Mouse (Mus musculus) neural tube, embryonic 12.5 days (tissue): ENCODE measurements around the gene Pde4dip. TPM values are rescaled to one million over a fixed set of nuclear protein-coding genes. Genes with fewer than 3 reads are reported as not detected.

Experiments
- ATAC-seq: fragments of 200-750 bp; cut with Nextera tagmentation; 2 replicates; pipeline ENCODE4 v1.8.0; 2017; ENCODE audit warnings: low read depth, mild to moderate bottlenecking, moderate TSS enrichment, moderate library complexity; ENCODE audit not compliant: low FRiP score
- H3K27ac ChIP-seq: fragments of 300-500 bp; sonication (generic); 2 replicates; pipeline ENCODE4 v1.5.1; 2016
- H3K27me3 ChIP-seq: fragments of 300-500 bp; sonication (generic); replicated peaks from 2 replicates; pipeline ENCODE4 v1.6.1; 2016; ENCODE audit warnings: mild to moderate bottlenecking
- H3K36me3 ChIP-seq: fragments of 300-500 bp; sonication (generic); 2 replicates; pipeline ENCODE4 v1.6.1; 2016; ENCODE audit warnings: mild to moderate bottlenecking
- H3K4me1 ChIP-seq: fragments of 300-500 bp; sonication (generic); 2 replicates; pipeline ENCODE4 v1.6.1; 2016
- H3K4me2 ChIP-seq: fragments of 300-500 bp; sonication (generic); replicated peaks from 2 replicates; pipeline ENCODE4 v1.6.1; 2016; ENCODE audit warnings: mild to moderate bottlenecking
- H3K4me3 ChIP-seq: fragments of 300-500 bp; sonication (generic); 2 replicates; pipeline ENCODE4 v1.5.1; 2016
- H3K9ac ChIP-seq: fragments of 300-500 bp; sonication (generic); 2 replicates; pipeline ENCODE4 v1.6.1; 2016; ENCODE audit warnings: mild to moderate bottlenecking
- H3K9me3 ChIP-seq: fragments of 300-500 bp; sonication (generic); 2 replicates; pipeline ENCODE4 v1.6.1; 2016; ENCODE audit warnings: mild to moderate bottlenecking
- WGBS: fragments of 180-500 bp; shearing (Covaris S2); methylation state at CpG from one replicate; pipeline ENCODE4 v1.1.7; 2016; 5-methylcytosine and 5-hydroxymethylcytosine counted together
- polyA plus RNA-seq: library from polyadenylated mRNA; unstranded; fragments of >200 nt; fragmentation: Nextera tagmentation; extraction: Ambion mirVana; gene quantifications from 2 replicates; pipeline ENCODE4 v1.2.1, GENCODE M21; 2016

Gene Pde4dip
- polyA plus RNA-seq, 1 experiment from 2014 or later = 60.1 TPM

GRCm38 (mm10) chr3:97710134-97710533, 178.4 kb downstream of the Pde4dip start:
- no peaks in the 10 kb centered on the region for H3K4me1 ChIP-seq
- no peak for ATAC-seq
- H3K27me3 ChIP-seq = no peaks in the 10 kb centered on the region
- 89% methylated on average over 11 of the region's 11 CpGs for WGBS
- no peaks in the 10 kb centered on the region for H3K9me3 ChIP-seq
- H3K36me3 ChIP-seq = no peaks in the 10 kb centered on the region
- H3K27ac ChIP-seq = no peak overlapping the region
- no peak overlapping the region for H3K4me3 ChIP-seq
- no peak overlapping the region for H3K4me2 ChIP-seq
- H3K9ac ChIP-seq = no peak overlapping the region

GRCm38 (mm10) chr3:97706561-97706960, 181.9 kb downstream of the Pde4dip start:
- no peak for ATAC-seq
- WGBS = 92% methylated on average over 4 of the region's 4 CpGs
- no peak overlapping the region for H3K4me2 ChIP-seq
- H3K4me1 ChIP-seq = no peaks in the 10 kb centered on the region
- H3K9me3 ChIP-seq = no peaks in the 10 kb centered on the region
- H3K27ac ChIP-seq = no peak overlapping the region
- H3K36me3 ChIP-seq = no peaks in the 10 kb centered on the region
- H3K4me3 ChIP-seq = no peak overlapping the region
- no peaks in the 10 kb centered on the region for H3K27me3 ChIP-seq
- H3K9ac ChIP-seq = no peak overlapping the region

GRCm38 (mm10) chr3:97705508-97705907, 183.0 kb downstream of the Pde4dip start:
- H3K27ac ChIP-seq = no peak overlapping the region
- no peak for ATAC-seq
- H3K4me1 ChIP-seq = no peaks in the 10 kb centered on the region
- no peak overlapping the region for H3K9ac ChIP-seq
- no peaks in the 10 kb centered on the region for H3K27me3 ChIP-seq
- no peak overlapping the region for H3K4me3 ChIP-seq
- H3K4me2 ChIP-seq = no peak overlapping the region
- 80% methylated on average over 3 of the region's 3 CpGs for WGBS
- H3K36me3 ChIP-seq = no peaks in the 10 kb centered on the region
- H3K9me3 ChIP-seq = no peaks in the 10 kb centered on the region

GRCm38 (mm10) chr3:97702448-97703080, 185.9 kb downstream of the Pde4dip start:
- no peak for ATAC-seq
- Histone ChIP-seq H3K27ac (no peak overlapping the region), H3K27me3 (no peaks in the 10 kb centered on the region), H3K4me1 (no peaks in the 10 kb centered on the region), H3K9ac (no peak overlapping the region), H3K4me2 (no peak overlapping the region), H3K36me3 (no peaks in the 10 kb centered on the region), H3K4me3 (no peak overlapping the region), H3K9me3 (no peaks in the 10 kb centered on the region)
- WGBS = 95% methylated on average over 11 of the region's 11 CpGs

- Histone ChIP-seq H3K9ac (no peak overlapping the region), H3K27ac (no peak overlapping the region), H3K9me3 (no peaks in the 10 kb centered on the region), H3K36me3 (no peaks in the 10 kb centered on the region; the same call in 1 of the 2 replicates), H3K4me1 (no peaks in the 10 kb centered on the region), H3K27me3 (no peaks in the 10 kb centered on the region), H3K4me2 (no peak overlapping the region), H3K4me3 (no peak overlapping the region)
- no peak for ATAC-seq
- 64% methylated on average over 3 of the region's 3 CpGs for WGBS
These were observed 187.3 kb downstream of the Pde4dip start for GRCm38 (mm10) chr3:97701198-97701597.

- 74% methylated on average over 3 of the region's 3 CpGs for WGBS
- Histone ChIP-seq H3K4me2 (no peak overlapping the region), H3K9me3 (no peaks in the 10 kb centered on the region), H3K4me3 (no peak overlapping the region), H3K27ac (no peak overlapping the region), H3K4me1 (no peaks in the 10 kb centered on the region), H3K9ac (no peak overlapping the region), H3K36me3 (no peaks in the 10 kb centered on the region; the same call in 1 of the 2 replicates), H3K27me3 (no peaks in the 10 kb centered on the region)
- no peak for ATAC-seq
These were observed 189.4 kb downstream of the Pde4dip start for GRCm38 (mm10) chr3:97699061-97699460.

- no peaks in the 10 kb centered on the region for H3K4me1 ChIP-seq
- H3K9me3 ChIP-seq = no peaks in the 10 kb centered on the region
- peaks cover 3% of the 10 kb centered on the region for H3K36me3 ChIP-seq
- H3K27ac ChIP-seq = no peak overlapping the region
- WGBS = 86% methylated on average over 9 of the region's 9 CpGs
- H3K4me3 ChIP-seq = no peak overlapping the region
- H3K9ac ChIP-seq = no peak overlapping the region
- H3K27me3 ChIP-seq = no peaks in the 10 kb centered on the region
- no peak for ATAC-seq
- no peak overlapping the region for H3K4me2 ChIP-seq
These were observed 191.2 kb downstream of the Pde4dip start for GRCm38 (mm10) chr3:97697291-97697690.

- Histone ChIP-seq H3K4me2 (no peak overlapping the region), H3K9ac (no peak overlapping the region), H3K36me3 (peaks cover 3% of the 10 kb centered on the region), H3K27me3 (no peaks in the 10 kb centered on the region), H3K4me3 (no peak overlapping the region), H3K27ac (no peak overlapping the region), H3K4me1 (no peaks in the 10 kb centered on the region), H3K9me3 (no peaks in the 10 kb centered on the region)
- ATAC-seq = no peak
- WGBS = 88% methylated on average over 9 of the region's 9 CpGs
These were observed 191.6 kb downstream of the Pde4dip start for GRCm38 (mm10) chr3:97696866-97697265.

- Histone ChIP-seq H3K4me1 (no peaks in the 10 kb centered on the region), H3K9ac (no peak overlapping the region), H3K4me3 (no peak overlapping the region), H3K9me3 (no peaks in the 10 kb centered on the region), H3K4me2 (no peak overlapping the region), H3K36me3 (peaks cover 3% of the 10 kb centered on the region), H3K27ac (no peak overlapping the region), H3K27me3 (no peaks in the 10 kb centered on the region)
- no peak for ATAC-seq
- WGBS = 87% methylated on average over 6 of the region's 6 CpGs
These were observed 194.7 kb downstream of the Pde4dip start for GRCm38 (mm10) chr3:97693806-97694205.

GRCm38 (mm10) chr3:97691443-97692017, 197.0 kb downstream of the Pde4dip start:
- ATAC-seq = no peak
- Histone ChIP-seq H3K27ac (no peak overlapping the region), H3K4me2 (no peak overlapping the region), H3K36me3 (peaks cover 3% of the 10 kb centered on the region; the same call in 1 of the 2 replicates), H3K9me3 (no peaks in the 10 kb centered on the region), H3K27me3 (no peaks in the 10 kb centered on the region), H3K4me1 (no peaks in the 10 kb centered on the region), H3K4me3 (no peak overlapping the region), H3K9ac (no peak overlapping the region)
- WGBS = 48% methylated on average over 12 of the region's 12 CpGs

GRCm38 (mm10) chr3:97690590-97690989, 197.9 kb downstream of the Pde4dip start:
- H3K4me3 ChIP-seq = no peak overlapping the region
- H3K9me3 ChIP-seq = no peaks in the 10 kb centered on the region
- no peak overlapping the region for H3K9ac ChIP-seq
- H3K27me3 ChIP-seq = no peaks in the 10 kb centered on the region
- H3K4me2 ChIP-seq = no peak overlapping the region
- H3K36me3 ChIP-seq = peaks cover 3% of the 10 kb centered on the region; the same call in 1 of the 2 replicates
- WGBS = 72% methylated on average over 7 of the region's 7 CpGs
- H3K27ac ChIP-seq = no peak overlapping the region
- no peaks in the 10 kb centered on the region for H3K4me1 ChIP-seq
- no peak for ATAC-seq

GRCm38 (mm10) chr3:97689289-97689688, 199.2 kb downstream of the Pde4dip start:
- H3K4me1 ChIP-seq = no peaks in the 10 kb centered on the region
- WGBS = 81% methylated on average over 2 of the region's 2 CpGs
- H3K27me3 ChIP-seq = peaks cover 5% of the 10 kb centered on the region; the same call in 1 of the 2 replicates
- H3K9me3 ChIP-seq = no peaks in the 10 kb centered on the region
- no peak for ATAC-seq
- H3K36me3 ChIP-seq = peaks cover 3% of the 10 kb centered on the region; the same call in 1 of the 2 replicates
- H3K4me3 ChIP-seq = no peak overlapping the region
- no peak overlapping the region for H3K27ac ChIP-seq
- no peak overlapping the region for H3K9ac ChIP-seq
- no peak overlapping the region for H3K4me2 ChIP-seq
